In the genomic region with DNA sequence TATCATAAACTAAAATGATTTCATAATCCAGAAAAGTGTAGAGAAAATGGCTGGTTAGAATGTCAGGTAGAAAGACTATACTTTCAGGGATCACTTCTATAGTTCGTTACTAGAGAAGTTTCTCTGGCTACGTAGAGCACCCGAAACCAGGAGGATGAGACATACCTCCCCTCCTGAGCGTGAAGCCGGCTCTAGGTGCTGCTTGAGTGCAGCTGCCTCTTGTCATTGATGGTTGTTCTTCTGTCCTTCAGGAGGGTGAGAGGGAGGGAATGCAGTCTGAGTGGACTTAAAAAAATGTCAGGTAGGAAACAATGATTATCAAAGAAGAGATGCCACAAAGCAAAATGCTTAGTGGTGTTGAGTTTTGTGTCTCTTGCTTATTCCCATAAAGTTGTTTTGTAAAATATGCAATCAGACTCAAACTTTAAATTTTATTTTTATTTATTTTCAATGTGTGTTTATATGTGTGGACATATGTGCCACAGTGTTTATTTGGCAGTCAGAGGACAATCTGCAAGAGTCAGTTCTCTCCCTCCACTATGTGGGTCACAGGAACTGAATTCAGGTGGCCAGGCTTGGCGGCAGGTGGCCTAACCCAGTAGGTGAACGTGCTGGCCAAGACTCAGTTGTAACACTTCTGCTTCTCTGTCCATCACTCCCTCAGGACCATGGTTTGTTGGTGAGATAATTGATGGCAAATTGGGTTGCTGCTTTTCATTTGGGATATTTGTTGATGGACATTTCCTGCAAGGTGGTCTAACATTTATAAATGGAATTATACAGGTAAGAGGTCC, we compare ENCODE assay signal across 20 mouse cellular contexts. TPM values are rescaled to one million over a fixed set of nuclear protein-coding genes. Genes with fewer than 3 reads are reported as not detected.
DNase-seq lines count a peak whose midpoint lies in the region; ATAC-seq lines count a peak whose summit lies in the region.
"Had no signal": no experiment of that assay in that cellular context is flagged by ENCODE, and none has a peak within 500 bp of the region (broad histone marks: within the 10 kb centered on the region; RNA-seq: fewer than 3 reads in every experiment).

No protein-coding gene starts in this region.

- peak; percentile 51 for DNase-seq in heart, adult 11 months
- DNase-seq in heart, adult 18-20 months, result no peak
- DNase-seq in cerebellum, adult 8-10 months, result peak; percentile 81
- DNase-seq in cerebellum, postnatal 14 days, result peak; percentile 76 to 84
- DNase-seq in right cerebral cortex, postnatal 25 days, result no peak
- DNase-seq in frontal cortex, postnatal 36 days (ENCODE audit: low spot score in 2 of 2), result no peak
- DNase-seq: adrenal gland, postnatal 10 days; gastrocnemius, postnatal 36 days; heart, adult 2 months; heart, postnatal 14 days; kidney, adult 2 months had no signal

- 82% methylated on average over 7 of the region's 7 CpGs for WGBS in forebrain, embryonic 16.5 days

- no peak overlapping the region for H3K4me3 ChIP-seq in forebrain, embryonic 16.5 days (replicated peaks; ENCODE audit: low read length)
- H3K4me3 ChIP-seq: embryonic facial prominence, embryonic 10.5 days; forebrain, embryonic 13.5 days; heart, adult 2 months; heart, embryonic 15.5 days; hindbrain, embryonic 13.5 days; intestine, embryonic 15.5 days had no signal

- H3K27ac ChIP-seq in forebrain, embryonic 16.5 days (ENCODE audit: low read length), result no peak overlapping the region
- H3K27ac ChIP-seq: embryonic facial prominence, embryonic 10.5 days; forebrain, embryonic 13.5 days; heart, adult 2 months; heart, embryonic 15.5 days; hindbrain, embryonic 13.5 days; intestine, embryonic 15.5 days had no signal

- H3K36me3 ChIP-seq in forebrain, embryonic 16.5 days (ENCODE audit: control insufficient read depth, insufficient read depth), result no peaks in the 10 kb centered on the region
- H3K36me3 ChIP-seq: embryonic facial prominence, embryonic 10.5 days; heart, embryonic 15.5 days; intestine, embryonic 15.5 days had no signal

- H3K4me2 ChIP-seq in forebrain, embryonic 16.5 days (ENCODE audit: low read length), result no peak overlapping the region
- H3K4me2 ChIP-seq: forebrain, embryonic 13.5 days; heart, embryonic 11.5 days; heart, embryonic 15.5 days; hindbrain, embryonic 13.5 days; intestine, embryonic 15.5 days had no signal

- H3K27me3 ChIP-seq in forebrain, embryonic 16.5 days (replicated peaks; ENCODE audit: control insufficient read depth, insufficient read depth, low read length), result no peaks in the 10 kb centered on the region
- H3K27me3 ChIP-seq: forebrain, embryonic 13.5 days; heart, embryonic 15.5 days; hindbrain, embryonic 13.5 days; intestine, embryonic 15.5 days had no signal

- no peak overlapping the region for H3K9ac ChIP-seq in forebrain, embryonic 16.5 days (replicated peaks; ENCODE audit: low read depth, low read length)
- H3K9ac ChIP-seq: forebrain, embryonic 13.5 days; heart, embryonic 15.5 days; hindbrain, embryonic 13.5 days; intestine, embryonic 15.5 days had no signal

- H3K4me1 ChIP-seq in forebrain, embryonic 16.5 days (replicated peaks; ENCODE audit: control insufficient read depth, insufficient read depth, low read length), result peaks cover 7% of the 10 kb centered on the region

- no peak for ATAC-seq in forebrain, embryonic 16.5 days
- ATAC-seq: forebrain, embryonic 13.5 days; intestine, embryonic 15.5 days had no signal

- no peaks in the 10 kb centered on the region for H3K9me3 ChIP-seq in forebrain, embryonic 16.5 days (ENCODE audit: control insufficient read depth, low read length)
- H3K9me3 ChIP-seq: embryonic facial prominence, embryonic 10.5 days; forebrain, embryonic 13.5 days; heart, embryonic 15.5 days; hindbrain, embryonic 13.5 days; intestine, embryonic 15.5 days had no signal

RNA-seq across cellular contexts. Expression of gene Ccndbp1, which starts 4.0 kb away (rescaled TPM):
- 10 to 100 TPM; 32.5 to 35.2 TPM for total RNA-seq in heart, adult 18-20 months (2021)
- 79.1 and 79.3 TPM in 2 replicates for polyA plus RNA-seq in forebrain, embryonic 16.5 days (2015; fragmentation: Nextera tagmentation; extraction: Ambion mirVana)

RNA-seq across cellular contexts. Expression of gene Tmem62, which starts 27.4 kb away (rescaled TPM):
- total RNA-seq in heart, adult 18-20 months (2021), result 1 to 10 TPM; 3.3 to 3.5 TPM
- 8.5 and 10.4 TPM in 2 replicates for polyA plus RNA-seq in forebrain, embryonic 16.5 days (2015; fragmentation: Nextera tagmentation; extraction: Ambion mirVana)

RNA-seq across cellular contexts. Expression of gene Epb42, which starts 32.7 kb away (rescaled TPM):
- total RNA-seq in heart, adult 18-20 months (2021), result under 1 TPM in 1 of 2 experiments, not detected in 1; 0.44 TPM
- 0.09 and 0.23 TPM in 2 replicates for polyA plus RNA-seq in forebrain, embryonic 16.5 days (2015; fragmentation: Nextera tagmentation; extraction: Ambion mirVana)
- total RNA-seq: gastrocnemius, adult 8-10 months; gastrocnemius, postnatal 36 days had no signal
- polyA plus RNA-seq: C2C12 had no signal

RNA-seq across cellular contexts. Expression of gene Ubr1, which starts 33.7 kb away (rescaled TPM):
- 10 to 100 TPM; 18.9 to 21.4 TPM for total RNA-seq in heart, adult 18-20 months (2021)
- 39.1 and 42.3 TPM in 2 replicates for polyA plus RNA-seq in forebrain, embryonic 16.5 days (2015; fragmentation: Nextera tagmentation; extraction: Ambion mirVana)

Comparison
In these comparisons a context has a peak if more than half of its experiments do, and no peak if none do; other contexts are left out.
1. DNase-seq: peak in heart, adult 11 months (single experiment), cerebellum, adult 8-10 months (single experiment) and cerebellum, postnatal 14 days (2 of 2); none in heart, adult 18-20 months (0 of 2), right cerebral cortex, postnatal 25 days (single experiment) and frontal cortex, postnatal 36 days (0 of 2).